Mouse (Mus musculus): ENCODE measurements at regions not wholly inside any gene's neighbourhood (a gene's known extent, or its start where the extent isn't known, plus 50 kb on each side); places are given as distances from the start of the nearest gene placed in this dataset.

- TF ChIP-seq TAL1 (IDR thresholded peaks at IDR 0.05; ENCODE audit: low read length) (no peak), GATA1 (IDR thresholded peaks at IDR 0.05; ENCODE audit: low read length) (no peak)
These were observed 248.6 kb downstream of the Diras2 start for GRCm38 (mm10) chr13:52282500-52282899.

All from erythroblast, embryonic 14.5 days (primary cell).